Mouse (Mus musculus) embryonic fibroblast, embryonic 13.5 days (primary cell): ENCODE data around the gene Celf5.

Experiments
- CTCF ChIP-seq: IDR thresholded peaks from 2 replicates; pipeline ENCODE4 v1.5.1; 2011; ENCODE audit warnings: mild to moderate bottlenecking, control low read depth, low read length, moderate library complexity, borderline replicate concordance; ENCODE audit not compliant: insufficient read depth
- POLR2A ChIP-seq: IDR thresholded peaks from 2 replicates; pipeline ENCODE4 v1.6.1; 2011; ENCODE audit warnings: low read depth, mild to moderate bottlenecking, control low read depth, low read length, moderate library complexity

DNA sequence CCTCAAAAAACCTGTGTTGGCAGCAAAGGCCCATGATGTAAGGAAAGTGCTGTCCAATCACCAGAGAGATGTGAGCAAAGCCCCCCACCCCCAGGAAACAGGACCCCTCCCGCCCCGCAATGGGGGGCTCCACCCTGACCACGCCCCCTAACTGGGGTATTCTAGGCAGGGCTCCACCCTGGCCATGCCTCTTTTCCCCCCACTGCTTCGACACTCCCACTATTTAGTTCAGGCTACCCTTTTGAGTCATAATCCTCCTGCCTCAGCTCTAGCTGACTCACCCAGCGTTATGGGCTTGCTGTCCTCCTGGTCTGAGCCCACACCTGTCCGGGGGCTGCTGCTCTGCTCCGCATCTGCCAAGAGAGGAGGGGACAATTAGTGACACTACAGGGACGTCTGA, 73.2 kb downstream of the Celf5 start:
- TF ChIP-seq POLR2A (no peak), CTCF (no peak)
